Mouse (Mus musculus) right cerebral cortex, postnatal 14 days (tissue): ENCODE measurements around the gene Sema3g.
A peak's percentile ranks its signal among the peaks of the same experiment; 100 is the strongest.

ENCODE experiments used
- DNase-seq: peaks from one replicate; pipeline ENCODE4 v3.0.0; 2022

Gene Sema3g

GRCm38 (mm10) chr14:31217666-31218065, at the start of gene Sema3g:
TSS of gene Sema3g (plus strand) at chr14:31217860.
- peak; percentile 33 for DNase-seq

- no peak for DNase-seq
Measured at GRCm38 (mm10) chr14:31168425-31168824, 49.2 kb upstream of the Sema3g start, which contains the start of gene Stab1. TSS of gene Stab1 (minus strand) at chr14:31168641.

GRCm38 (mm10) chr14:31169508-31169907, 48.2 kb upstream of the Sema3g start:
- DNase-seq, result no peak

- DNase-seq, result no peak
Measured at GRCm38 (mm10) chr14:31170963-31171362, 46.7 kb upstream of the Sema3g start.

GRCm38 (mm10) chr14:31171386-31171785, 46.3 kb upstream of the Sema3g start:
- DNase-seq, result no peak

GRCm38 (mm10) chr14:31171821-31172220, 45.8 kb upstream of the Sema3g start:
- no peak for DNase-seq

GRCm38 (mm10) chr14:31172781-31173455, 44.7 kb upstream of the Sema3g start:
- no peak for DNase-seq

GRCm38 (mm10) chr14:31173537-31173936, 44.1 kb upstream of the Sema3g start:
- DNase-seq, result no peak

- DNase-seq, result no peak
Measured at GRCm38 (mm10) chr14:31177287-31177686, 40.4 kb upstream of the Sema3g start.

GRCm38 (mm10) chr14:31177715-31178114, 39.9 kb upstream of the Sema3g start:
- DNase-seq, result no peak

GRCm38 (mm10) chr14:31179677-31180365, 37.8 kb upstream of the Sema3g start:
- DNase-seq, result no peak

- DNase-seq, result no peak
Measured at GRCm38 (mm10) chr14:31181512-31181911, 36.1 kb upstream of the Sema3g start.

GRCm38 (mm10) chr14:31182786-31183290, 34.8 kb upstream of the Sema3g start:
- no peak for DNase-seq

GRCm38 (mm10) chr14:31183541-31183940, 34.1 kb upstream of the Sema3g start:
- no peak for DNase-seq

GRCm38 (mm10) chr14:31184195-31184594, 33.5 kb upstream of the Sema3g start:
- DNase-seq, result no peak

- no peak for DNase-seq
Measured at GRCm38 (mm10) chr14:31186656-31187055, 31.0 kb upstream of the Sema3g start.

- no peak for DNase-seq
Measured at GRCm38 (mm10) chr14:31188771-31189181, 28.9 kb upstream of the Sema3g start.

GRCm38 (mm10) chr14:31189348-31189747, 28.3 kb upstream of the Sema3g start:
- DNase-seq, result no peak

GRCm38 (mm10) chr14:31191936-31192335, 25.7 kb upstream of the Sema3g start:
- no peak for DNase-seq

GRCm38 (mm10) chr14:31193791-31194190, 23.9 kb upstream of the Sema3g start:
- DNase-seq, result no peak

GRCm38 (mm10) chr14:31194441-31194840, 23.2 kb upstream of the Sema3g start:
- DNase-seq, result no peak

- DNase-seq, result no peak
Measured at GRCm38 (mm10) chr14:31194891-31195513, 22.7 kb upstream of the Sema3g start.

GRCm38 (mm10) chr14:31195521-31195920, 22.1 kb upstream of the Sema3g start:
- no peak for DNase-seq

- DNase-seq, result no peak
Measured at GRCm38 (mm10) chr14:31195968-31196367, 21.7 kb upstream of the Sema3g start.
